Mouse (Mus musculus) intestine, postnatal 0 days (tissue): ENCODE measurements around the gene Tshz2. TPM values are rescaled to one million over a fixed set of nuclear protein-coding genes. Genes with fewer than 3 reads are reported as not detected.
A peak's percentile ranks its signal among the peaks of the same experiment; 100 is the strongest.

Source experiments
- ATAC-seq: fragments of 200-750 bp; cut with Nextera tagmentation; 2 replicates; pipeline ENCODE4 v1.8.0; 2017; ENCODE audit warnings: mild to moderate bottlenecking, moderate TSS enrichment, moderate library complexity
- H3K27ac ChIP-seq: fragments of 300-500 bp; sonication (generic); 2 replicates; pipeline ENCODE4 v1.5.1; 2014; ENCODE audit warnings: mild to moderate bottlenecking, low read depth, low read length, moderate library complexity
- H3K27me3 ChIP-seq: fragments of 300-500 bp; sonication (generic); replicated peaks from 2 replicates; pipeline ENCODE4 v1.6.1; 2014; ENCODE audit warnings: low read length, mixed read lengths; ENCODE audit not compliant: control insufficient read depth, insufficient read depth
- H3K36me3 ChIP-seq: fragments of 300-500 bp; sonication (generic); 2 replicates; pipeline ENCODE4 v1.6.1; 2014; ENCODE audit warnings: mild to moderate bottlenecking, moderate library complexity; ENCODE audit not compliant: control insufficient read depth, insufficient read depth
- H3K4me1 ChIP-seq: fragments of 300-500 bp; sonication (generic); replicated peaks from 2 replicates; pipeline ENCODE4 v1.6.1; 2014; ENCODE audit warnings: antibody characterized with exemption, low read length, mixed read lengths; ENCODE audit not compliant: control insufficient read depth, insufficient read depth
- H3K4me2 ChIP-seq: fragments of 300-500 bp; sonication (generic); replicated peaks from 2 replicates; pipeline ENCODE4 v1.6.1; 2014; ENCODE audit warnings: low read depth, mild to moderate bottlenecking, moderate library complexity
- H3K4me3 ChIP-seq: fragments of 300-500 bp; sonication (generic); 2 replicates; pipeline ENCODE4 v1.5.1; 2014; ENCODE audit warnings: low read depth, low read length
- H3K9ac ChIP-seq: fragments of 300-500 bp; sonication (generic); 2 replicates; pipeline ENCODE4 v1.6.1; 2014; ENCODE audit warnings: mild to moderate bottlenecking, low read depth, low read length
- H3K9me3 ChIP-seq: fragments of 300-500 bp; sonication (generic); 2 replicates; pipeline ENCODE4 v1.6.1; 2016; ENCODE audit warnings: mixed run types; ENCODE audit not compliant: control insufficient read depth
- CTCF ChIP-seq: sonication (generic); IDR thresholded peaks from 2 replicates; pipeline ENCODE4 v1.5.1; 2016; ENCODE audit warnings: low read depth, mild to moderate bottlenecking, control low read depth, antibody characterized with exemption, moderate library complexity
- WGBS: fragments of 180-500 bp; shearing (Covaris S2); extraction: QIAGEN DNeasy Blood & Tissue Kit; methylation state at CpG from one replicate; pipeline ENCODE4 v1.1.7; 2014; 5-methylcytosine and 5-hydroxymethylcytosine counted together
- polyA plus RNA-seq: library from polyadenylated mRNA; unstranded; fragments of >200 nt; fragmentation: Nextera tagmentation; extraction: Ambion mirVana; gene quantifications from 2 replicates; pipeline ENCODE4 v1.2.1, GENCODE M21; 2015

The Tshz2 gene
- polyA plus RNA-seq, 1 experiment from 2014 or later, result 6.3 TPM

- Histone ChIP-seq H3K9ac (no peak overlapping the region), H3K27ac (no peak overlapping the region), H3K36me3 (no peaks in the 10 kb centered on the region), H3K27me3 (no peaks in the 10 kb centered on the region), H3K9me3 (no peaks in the 10 kb centered on the region), H3K4me1 (peaks cover 22% of the 10 kb centered on the region; the same call in 1 of the 2 replicates), H3K4me2 (no peak overlapping the region), H3K4me3 (no peak overlapping the region)
- no peak for TF ChIP-seq CTCF
- WGBS, result 70% methylated on average over 15 of the region's 15 CpGs
- ATAC-seq, result no peak
These were observed 70.1 kb downstream of the Tshz2 start for GRCm38 (mm10) chr2:169702725-169703486.

GRCm38 (mm10) chr2:169721793-169722326 is 89.0 kb downstream of the Tshz2 start:
- H3K4me1 ChIP-seq, result no peaks in the 10 kb centered on the region
- no peak for TF ChIP-seq CTCF

GRCm38 (mm10) chr2:169722341-169722740 is 89.5 kb downstream of the Tshz2 start:
- Histone ChIP-seq H3K4me1 (no peaks in the 10 kb centered on the region), H3K27me3 (no peaks in the 10 kb centered on the region), H3K4me2 (no peak overlapping the region), H3K9me3 (no peaks in the 10 kb centered on the region), H3K27ac (no peak overlapping the region), H3K4me3 (no peak overlapping the region), H3K36me3 (no peaks in the 10 kb centered on the region), H3K9ac (no peak overlapping the region)
- no peak for ATAC-seq
- no peak for TF ChIP-seq CTCF
- 55% methylated on average over 6 of the region's 6 CpGs for WGBS

More at GRCm38 (mm10) chr2:169721793-169722326, 89.0 kb downstream of the Tshz2 start:
- Histone ChIP-seq H3K9ac (no peak overlapping the region), H3K27ac (no peak overlapping the region), H3K9me3 (no peaks in the 10 kb centered on the region), H3K36me3 (no peaks in the 10 kb centered on the region), H3K4me2 (no peak overlapping the region), H3K4me3 (no peak overlapping the region), H3K27me3 (no peaks in the 10 kb centered on the region)
- WGBS, result 68% methylated on average over 18 of the region's 18 CpGs
- no peak for ATAC-seq

GRCm38 (mm10) chr2:169723645-169724462 is 91.0 kb downstream of the Tshz2 start:
- WGBS, result 34% methylated on average over 24 of the region's 24 CpGs
- no peaks in the 10 kb centered on the region for H3K4me1 ChIP-seq
- H3K27ac ChIP-seq, result peak overlapping the region; percentile 30; the same call in 1 of the 2 replicates
- TF ChIP-seq CTCF, result no peak
- H3K4me2 ChIP-seq, result peak overlapping the region; percentile 38
- no peak overlapping the region for H3K4me3 ChIP-seq
- no peaks in the 10 kb centered on the region for H3K9me3 ChIP-seq
- no peaks in the 10 kb centered on the region for H3K36me3 ChIP-seq
- ATAC-seq, result no peak
- H3K9ac ChIP-seq, result no peak overlapping the region
- no peaks in the 10 kb centered on the region for H3K27me3 ChIP-seq

- no peak for TF ChIP-seq CTCF
- Histone ChIP-seq H3K4me3 (no peak overlapping the region), H3K36me3 (no peaks in the 10 kb centered on the region), H3K27me3 (no peaks in the 10 kb centered on the region), H3K4me1 (no peaks in the 10 kb centered on the region), H3K27ac (no peak overlapping the region), H3K9me3 (no peaks in the 10 kb centered on the region), H3K4me2 (no peak overlapping the region), H3K9ac (no peak overlapping the region)
- 68% methylated on average over 16 of the region's 16 CpGs for WGBS
- no peak for ATAC-seq
These were observed 96.0 kb downstream of the Tshz2 start for GRCm38 (mm10) chr2:169728651-169729280.

GRCm38 (mm10) chr2:169730551-169730996 is 97.8 kb downstream of the Tshz2 start:
- Histone ChIP-seq H3K4me3 (no peak overlapping the region), H3K9ac (no peak overlapping the region), H3K4me2 (no peak overlapping the region), H3K36me3 (no peaks in the 10 kb centered on the region), H3K4me1 (no peaks in the 10 kb centered on the region), H3K27ac (no peak overlapping the region), H3K9me3 (no peaks in the 10 kb centered on the region), H3K27me3 (no peaks in the 10 kb centered on the region)
- 62% methylated on average over 7 of the region's 7 CpGs for WGBS
- no peak for ATAC-seq
- TF ChIP-seq CTCF, result no peak
